Mouse (Mus musculus): ENCODE measurements around the gene Asic3. TPM values are rescaled to one million over a fixed set of nuclear protein-coding genes. Genes with fewer than 3 reads are reported as not detected.

Gene Asic3
- total RNA-seq, 2 experiments from 2014 or later: 0.54 to 0.76 TPM

DNA sequence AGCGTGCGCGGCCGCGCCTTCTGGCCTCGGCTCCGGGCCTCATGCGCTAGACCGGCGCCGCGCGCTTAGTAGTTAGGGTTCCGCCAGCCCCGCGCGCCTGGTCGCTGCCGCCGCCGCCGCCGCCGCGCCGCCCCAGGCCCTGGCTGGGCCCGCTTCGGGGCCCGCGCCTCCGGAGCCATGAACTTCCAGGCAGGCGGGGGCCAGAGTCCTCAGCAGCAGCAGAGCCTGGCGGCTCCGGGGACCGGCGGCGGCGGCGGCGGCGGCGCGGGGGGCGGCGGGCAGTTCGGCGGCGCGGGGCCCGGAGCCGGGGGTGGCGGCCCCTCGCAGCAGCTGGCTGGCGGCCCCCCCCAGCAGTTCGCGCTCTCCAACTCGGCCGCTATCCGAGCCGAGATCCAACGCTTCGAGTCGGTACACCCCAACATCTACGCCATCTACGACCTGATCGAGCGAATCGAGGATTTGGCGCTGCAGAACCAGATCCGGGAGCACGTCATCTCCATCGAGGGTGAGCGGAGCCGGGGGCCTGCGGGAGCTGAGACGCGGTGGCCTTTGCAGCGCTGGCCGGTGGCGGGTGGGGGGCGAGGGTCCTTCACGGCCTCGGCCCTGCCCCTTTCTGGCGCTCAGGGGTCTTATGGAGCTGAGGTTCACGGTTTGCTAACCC is 39.0 kb downstream of the Asic3 start, which contains the start of gene Agap3:
TSS of gene Agap3 (plus strand) at position 148 of the 661 bp plus-strand sequence.
- peak; percentile 61 for DNase-seq

GRCm38 (mm10) chr5:24452691-24453233 is 39.6 kb downstream of the Asic3 start:
- peak; percentile 46 for DNase-seq

DNA sequence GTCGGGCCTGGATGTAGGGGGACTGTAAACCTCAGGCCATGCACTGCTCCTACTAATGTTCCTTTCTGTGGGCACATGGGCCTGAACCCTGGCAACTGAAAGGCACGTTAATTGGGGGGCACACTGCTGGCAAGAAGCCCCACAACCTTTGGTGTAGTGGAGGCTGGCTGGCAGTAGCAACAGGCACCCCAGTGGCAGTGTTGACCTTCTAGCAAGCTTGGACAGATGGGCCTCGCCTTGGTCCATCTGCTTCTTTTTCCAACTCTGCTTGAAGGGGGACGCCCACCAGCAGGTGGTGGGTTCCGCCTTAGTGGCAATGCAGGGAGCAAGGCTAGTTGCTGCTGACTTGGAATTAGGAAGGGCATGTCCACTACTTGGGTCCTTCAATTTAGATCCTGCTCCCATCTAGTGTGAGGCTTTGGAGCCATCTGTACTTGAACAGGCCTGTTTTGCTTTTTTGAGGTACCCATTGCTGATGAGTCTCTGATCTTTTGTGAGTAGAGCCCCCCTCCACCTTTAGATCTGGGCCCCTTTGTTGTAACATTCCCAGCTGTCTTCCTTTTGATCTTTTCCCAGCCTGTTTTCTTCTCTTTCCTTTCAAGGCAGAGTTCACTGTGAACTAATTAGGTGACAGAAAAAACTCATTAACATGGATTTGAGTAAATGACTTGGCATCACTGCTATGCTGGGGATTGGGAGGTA is 40.2 kb downstream of the Asic3 start:
- no peak for DNase-seq

GRCm38 (mm10) chr5:24453985-24454303 is 40.8 kb downstream of the Asic3 start:
- no peak for DNase-seq

GRCm38 (mm10) chr5:24455076-24455475 is 41.9 kb downstream of the Asic3 start:
- peak; percentile 49 for DNase-seq

DNA sequence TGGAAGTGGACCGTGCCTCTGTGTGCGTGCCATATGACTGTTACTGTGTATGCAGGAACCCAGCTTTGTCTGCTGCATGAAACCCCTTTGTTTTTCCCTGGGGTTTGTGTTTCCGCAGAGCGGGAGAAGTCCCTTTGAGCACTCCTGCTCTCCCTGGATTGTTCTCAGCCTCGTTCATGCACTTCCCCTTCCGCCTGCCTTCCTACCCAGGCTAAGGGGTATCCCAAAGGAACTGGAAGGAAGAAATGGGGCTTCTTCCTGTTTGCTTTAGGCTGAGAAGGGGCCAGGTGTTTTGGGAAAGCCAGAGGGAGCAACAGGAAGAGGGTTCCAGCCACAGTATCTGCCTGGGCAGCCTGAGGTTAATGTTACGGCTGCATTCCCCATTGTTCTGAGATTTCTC is 42.4 kb downstream of the Asic3 start:
- no peak for DNase-seq

GRCm38 (mm10) chr5:24466762-24467161 is 53.6 kb downstream of the Asic3 start:
- no peak for DNase-seq

Other genes starting within 250 kb of the Asic3 start
- 1 to 10 TPM; 7.5 to 9.3 TPM for gene Nupl2, start 248.4 kb upstream of the Asic3 start, total RNA-seq (2021)
- gene Kcnh2, start 61.8 kb upstream of the Asic3 start, total RNA-seq (2021): 10 to 100 TPM; 12.8 to 23.1 TPM
- 10 to 100 TPM; 16.3 to 16.6 TPM for gene Nos3, start 48.6 kb upstream of the Asic3 start, total RNA-seq (2021)
- gene Atg9b, start 21.2 kb upstream of the Asic3 start, total RNA-seq (2021): under 1 TPM; 0.60 to 0.67 TPM
- gene Abcb8, start 19.7 kb upstream of the Asic3 start, total RNA-seq (2021): 100 to 1,000 TPM in 1 of 2 experiments, 10 to 100 TPM in 1; 93.7 to 116 TPM
- 10 to 100 TPM; 37.9 to 41.3 TPM for gene Cdk5, start 10.1 kb downstream of the Asic3 start, total RNA-seq (2021)
- 10 to 100 TPM; 58.7 to 60.9 TPM for gene Slc4a2, start 10.4 kb downstream of the Asic3 start, total RNA-seq (2021)
- 100 to 1,000 TPM; 129 to 172 TPM for gene Fastk, start 31.9 kb downstream of the Asic3 start, total RNA-seq (2021)
- 10 to 100 TPM in 1 of 2 experiments, 1 to 10 TPM in 1; 9.1 to 10.5 TPM for gene Tmub1, start 34.5 kb downstream of the Asic3 start, total RNA-seq (2021)
- 10 to 100 TPM; 67.6 to 72.2 TPM for gene Agap3, start 38.8 kb downstream of the Asic3 start, total RNA-seq (2021)
- gene Gbx1, start 113.8 kb downstream of the Asic3 start, total RNA-seq (2021): under 1 TPM in 1 of 2 experiments, not detected in 1; 0.09 TPM
- gene Asb10, start 127.6 kb downstream of the Asic3 start, total RNA-seq (2021): 1 to 10 TPM; 1.0 to 6.2 TPM
- not detected for gene 4931409K22Rik, start 143.4 kb downstream of the Asic3 start, total RNA-seq (2021)
- 10 to 100 TPM; 51.0 to 53.3 TPM for gene Abcf2, start 164.1 kb downstream of the Asic3 start, total RNA-seq (2021)
- gene Chpf2, start 173.3 kb downstream of the Asic3 start, total RNA-seq (2021): 10 to 100 TPM; 35.4 to 46.3 TPM
- 10 to 100 TPM; 16.4 to 26.0 TPM for gene Smarcd3, start 211.0 kb downstream of the Asic3 start, total RNA-seq (2021)

Measured in adrenal gland, postnatal 10 days (tissue).